Mouse (Mus musculus) liver, embryonic 14.5 days (tissue): ENCODE results near the gene Ralgps1. TPM values are rescaled to one million over a fixed set of nuclear protein-coding genes. Genes with fewer than 3 reads are reported as not detected.
A peak's percentile ranks its signal among the peaks of the same experiment; 100 is the strongest.

Experiments
- ATAC-seq: fragments of 200-750 bp; cut with Nextera tagmentation; 2 replicates; pipeline ENCODE4 v1.8.0; 2017; ENCODE audit warnings: moderate number of reproducible peaks, mild to moderate bottlenecking, moderate library complexity; ENCODE audit not compliant: insufficient read depth
- DNase-seq, 3 experiments: peaks; one replicate each; pipeline ENCODE4 v3.0.0-alpha.2; 2012 to 2013; ENCODE audit warnings: low read depth in 3 of 3, low spot score in 3 of 3
- H3K27ac ChIP-seq: fragments of 300-500 bp; sonication (generic); 2 replicates; pipeline ENCODE4 v1.5.1; 2014; ENCODE audit warnings: moderate library complexity, mild to moderate bottlenecking, control low read depth, inconsistent platforms
- H3K27me3 ChIP-seq: fragments of 300-500 bp; sonication (generic); 2 replicates; pipeline ENCODE4 v1.6.1; 2014; ENCODE audit warnings: mild to moderate bottlenecking, low read length, moderate library complexity; ENCODE audit not compliant: control insufficient read depth, insufficient read depth
- H3K36me3 ChIP-seq: fragments of 300-500 bp; sonication (generic); replicated peaks from 2 replicates; pipeline ENCODE4 v1.6.1; 2014; ENCODE audit warnings: low read depth; ENCODE audit not compliant: control insufficient read depth, insufficient read depth
- H3K4me1 ChIP-seq, 2 experiments: fragments of 200-500 bp in 1 of 2; fragments of 300-500 bp in 1 of 2; sonication (generic) in 1 of 2; replicated peaks; 2 replicates each; pipeline ENCODE4 v1.6.1; 2012 to 2014; ENCODE audit warnings: antibody characterized with exemption in 1 of 2, inconsistent platforms in 1 of 2, low read length in 1 of 2; ENCODE audit not compliant: control insufficient read depth in 2 of 2, insufficient read depth in 2 of 2
- H3K4me2 ChIP-seq: fragments of 300-500 bp; sonication (generic); 2 replicates; pipeline ENCODE4 v1.6.1; 2014; ENCODE audit warnings: low read depth, mild to moderate bottlenecking, control low read depth, moderate library complexity
- H3K4me3 ChIP-seq, 2 experiments: fragments of 200-500 bp in 1 of 2; fragments of 300-500 bp in 1 of 2; sonication (generic) in 1 of 2; 2 replicates each; pipeline ENCODE4 v1.5.1; 2012 to 2014; ENCODE audit warnings: low read depth in 2 of 2, low read length in 2 of 2, mild to moderate bottlenecking in 2 of 2, control low read depth in 1 of 2, inconsistent platforms in 1 of 2, moderate library complexity in 1 of 2; ENCODE audit not compliant: insufficient read depth in 1 of 2
- H3K9ac ChIP-seq: fragments of 300-500 bp; sonication (generic); replicated peaks from 2 replicates; pipeline ENCODE4 v1.6.1; 2014; ENCODE audit warnings: mild to moderate bottlenecking, control low read depth, moderate library complexity
- H3K9me3 ChIP-seq: fragments of 300-500 bp; sonication (generic); 2 replicates; pipeline ENCODE4 v1.6.1; 2016; ENCODE audit warnings: low read length, mixed read lengths; ENCODE audit not compliant: control insufficient read depth
- CTCF ChIP-seq: IDR thresholded peaks from 2 replicates; pipeline ENCODE4 v1.5.1; 2016; ENCODE audit warnings: antibody characterized with exemption, low read depth, control low read depth
- EP300 ChIP-seq: IDR thresholded peaks from 2 replicates; pipeline ENCODE4 v1.6.1; 2016; ENCODE audit warnings: antibody characterized with exemption, low read depth
- WGBS: fragments of 180-500 bp; shearing (Covaris S2); extraction: QIAGEN DNeasy Blood & Tissue Kit; methylation state at CpG from one replicate; pipeline ENCODE4 v1.1.7; 2014; ENCODE audit not compliant: insufficient replicate concordance; 5-methylcytosine and 5-hydroxymethylcytosine counted together
- polyA plus RNA-seq, 2 experiments: library from polyadenylated mRNA; depleted of rRNA in 1 of 2; stranded (reverse) in 1 of 2; unstranded in 1 of 2; fragments of >200 nt; fragmentation: Nextera tagmentation in 1 of 2; extraction: Ambion mirVana in 1 of 2; gene quantifications; 2 replicates each; pipeline versions ENCODE4 v1.2.1 to v1.2.3; 2012 to 2014

The Ralgps1 gene
- polyA plus RNA-seq, 2 experiments: 0.58 to 0.71 TPM

DNA sequence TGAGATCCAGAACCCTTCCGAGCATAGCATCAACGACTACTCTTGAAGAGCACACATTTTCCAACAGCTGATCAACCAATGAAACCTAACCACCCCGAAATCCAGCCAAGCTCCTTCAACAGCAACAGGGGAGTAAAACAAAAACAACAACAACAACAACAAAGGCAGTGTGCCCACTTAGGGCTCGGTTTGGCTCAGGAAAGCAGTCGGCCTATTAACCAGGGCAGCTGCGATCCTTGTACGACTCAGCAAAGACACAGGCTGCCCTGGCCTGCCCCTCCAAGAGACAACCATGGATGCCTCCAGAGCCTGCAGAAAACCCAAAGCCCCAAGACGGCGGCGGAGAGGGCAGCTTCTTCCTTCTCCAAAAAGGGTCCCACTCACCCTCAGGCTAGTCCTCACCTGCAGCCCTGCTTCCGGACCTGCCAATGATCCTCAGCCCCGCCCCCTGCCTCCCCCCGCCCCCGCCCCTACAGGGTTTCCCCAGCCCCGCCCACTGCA lies 960 bp downstream of the Ralgps1 start:
- peak overlapping the region; percentile 75 for H3K4me2 ChIP-seq
- no peak for ATAC-seq
- TF ChIP-seq CTCF (no peak), EP300 (no peak)
- H3K36me3 ChIP-seq: no peaks in the 10 kb centered on the region
- H3K4me1 ChIP-seq: peaks cover 0 to 7% of the 10 kb centered on the region in 2 experiments; a peak in 1 of 4 replicates
- WGBS: 13% methylated on average over 14 of the region's 15 CpGs
- H3K9me3 ChIP-seq: no peaks in the 10 kb centered on the region
- no peak overlapping the region for H3K27ac ChIP-seq
- no peak overlapping the region for H3K9ac ChIP-seq
- H3K4me3 ChIP-seq: peak overlapping the region; percentile 62 to 70
- no peak for DNase-seq
- no peaks in the 10 kb centered on the region for H3K27me3 ChIP-seq

DNA sequence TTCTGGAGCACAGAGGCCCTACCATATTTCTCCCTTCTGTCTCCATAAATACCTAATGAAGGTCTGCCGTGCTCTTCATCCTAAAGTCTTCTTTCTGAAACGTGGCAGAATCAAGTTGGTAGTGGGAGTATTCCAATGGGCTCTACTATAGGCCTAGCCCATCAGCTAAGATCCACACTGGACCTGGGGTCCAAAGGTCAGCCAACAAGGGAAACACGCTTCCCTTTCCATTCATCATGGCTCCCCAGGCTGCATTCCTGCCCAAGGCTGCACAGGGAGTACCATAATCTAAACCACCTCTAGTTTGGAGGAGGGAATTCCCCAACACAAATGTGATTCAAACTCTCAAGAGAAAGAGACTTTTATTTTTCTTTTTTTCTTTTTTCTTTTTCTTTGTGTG lies 1.8 kb downstream of the Ralgps1 start:
- H3K4me2 ChIP-seq: no peak overlapping the region
- 61% methylated on average over 3 of the region's 3 CpGs for WGBS
- H3K27me3 ChIP-seq: no peaks in the 10 kb centered on the region
- H3K27ac ChIP-seq: no peak overlapping the region
- ATAC-seq (no peak), DNase-seq (no peak)
- no peaks in the 10 kb centered on the region for H3K9me3 ChIP-seq
- H3K36me3 ChIP-seq: no peaks in the 10 kb centered on the region
- H3K9ac ChIP-seq: no peak overlapping the region
- peaks cover 0 to 7% of the 10 kb centered on the region in 2 experiments; a peak in 1 of 4 replicates for H3K4me1 ChIP-seq
- TF ChIP-seq CTCF (no peak), EP300 (no peak)
- no peak overlapping the region for H3K4me3 ChIP-seq

DNA sequence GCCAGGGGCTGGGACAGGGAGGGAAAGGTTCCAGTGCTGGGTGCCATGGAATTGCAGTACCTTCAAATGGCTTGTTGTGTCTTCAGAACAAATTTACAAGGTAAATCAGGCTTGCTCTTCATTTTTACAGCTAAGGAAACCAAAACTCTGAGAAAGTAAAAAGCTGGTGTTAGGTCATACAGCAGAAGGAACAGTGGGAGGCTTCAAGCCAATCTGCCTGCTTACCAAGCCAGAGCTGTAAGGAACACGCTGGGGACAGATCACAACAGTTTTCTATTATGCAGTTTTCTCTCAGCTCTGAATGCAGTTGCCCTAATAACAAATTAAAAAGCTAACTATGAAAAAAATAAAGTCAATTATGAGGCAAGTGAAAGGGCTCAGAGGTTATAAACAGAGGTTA lies 2.8 kb downstream of the Ralgps1 start:
- no peak for DNase-seq
- Histone ChIP-seq H3K36me3 (no peaks in the 10 kb centered on the region), H3K9me3 (no peaks in the 10 kb centered on the region), H3K27ac (no peak overlapping the region), H3K9ac (no peak overlapping the region), H3K4me3 (no peak overlapping the region), H3K27me3 (no peaks in the 10 kb centered on the region), H3K4me2 (no peak overlapping the region), H3K4me1 (peaks cover 0 to 7% of the 10 kb centered on the region in 2 experiments; a peak in 1 of 4 replicates)
- ATAC-seq: no peak
- WGBS: 71% methylated on average over 1 of the region's 1 CpGs
- TF ChIP-seq CTCF: no peak
- TF ChIP-seq EP300: no peak

- Histone ChIP-seq H3K36me3 (no peaks in the 10 kb centered on the region), H3K27me3 (no peaks in the 10 kb centered on the region), H3K9me3 (no peaks in the 10 kb centered on the region), H3K4me3 (no peak overlapping the region), H3K9ac (no peak overlapping the region), H3K4me2 (no peak overlapping the region), H3K27ac (no peak overlapping the region), H3K4me1 (peaks cover 0 to 9% of the 10 kb centered on the region in 2 experiments; a peak in 1 of 4 replicates)
- DNase-seq (no peak), ATAC-seq (no peak)
- no peak for TF ChIP-seq CTCF
- WGBS: 63% methylated on average over 9 of the region's 9 CpGs
Observed at GRCm38 (mm10) chr2:33365703-33366471, 5.4 kb downstream of the Ralgps1 start.

DNA sequence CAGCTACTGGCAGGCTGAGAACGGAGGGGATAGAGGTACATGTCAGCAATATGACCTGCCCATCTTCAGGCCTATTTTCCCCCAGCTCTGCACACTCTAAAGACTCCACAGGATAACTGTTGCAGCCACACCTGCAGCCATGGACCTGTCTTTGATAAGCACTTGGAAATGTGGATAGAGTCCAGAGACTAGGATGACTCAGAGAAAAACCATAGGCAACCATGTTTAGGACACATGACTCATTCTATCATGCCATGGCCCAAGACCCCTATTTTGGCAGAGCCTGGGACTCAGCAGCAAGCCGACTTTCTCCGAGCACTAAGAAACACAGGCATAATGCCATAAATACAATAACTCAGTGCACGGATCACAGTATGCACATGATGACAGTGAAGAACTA lies 6.6 kb downstream of the Ralgps1 start:
- H3K27ac ChIP-seq: no peak overlapping the region
- no peaks in the 10 kb centered on the region for H3K36me3 ChIP-seq
- 73% methylated on average over 4 of the region's 4 CpGs for WGBS
- ATAC-seq: no peak
- no peak overlapping the region for H3K4me3 ChIP-seq
- H3K4me2 ChIP-seq: no peak overlapping the region
- no peak for DNase-seq
- H3K27me3 ChIP-seq: no peaks in the 10 kb centered on the region
- peaks cover 0 to 9% of the 10 kb centered on the region in 2 experiments; a peak in 1 of 4 replicates for H3K4me1 ChIP-seq
- H3K9me3 ChIP-seq: no peaks in the 10 kb centered on the region
- no peak overlapping the region for H3K9ac ChIP-seq
- TF ChIP-seq CTCF (no peak), EP300 (no peak)
